Mouse (Mus musculus): ENCODE measurements at regions not wholly inside any gene's neighbourhood (a gene's known extent, or its start where the extent isn't known, plus 50 kb on each side); places are given as distances from the start of the nearest gene placed in this dataset.

GRCm38 (mm10) chr1:78013396-78013795 lies 183.5 kb downstream of the Pax3 start:
- no peak for TF ChIP-seq CTCF (IDR thresholded peaks at IDR 0.05; ENCODE audit: extremely low read depth, insufficient read length, insufficient replicate concordance, low read depth, low read length)
- no peak for TF ChIP-seq POLR2A (IDR thresholded peaks at IDR 0.05; ENCODE audit: low read depth, low read length)
- no peak overlapping the region for H3K4me3 ChIP-seq (ENCODE audit: low read depth, low read length)
- no peaks in the 10 kb centered on the region for H3K36me3 ChIP-seq (ENCODE audit: control insufficient read depth, insufficient read depth, low read length)
- no peaks in the 10 kb centered on the region for H3K4me1 ChIP-seq (ENCODE audit: control insufficient read depth, insufficient read depth, insufficient read length, low read length)
- WGBS = 67% methylated on average over 3 of the region's 3 CpGs
- H3K27me3 ChIP-seq (ENCODE audit: control insufficient read depth, insufficient read depth, low read length) = no peaks in the 10 kb centered on the region; the same call in 1 of the 2 replicates
- no peak overlapping the region for H3K27ac ChIP-seq (ENCODE audit: insufficient read depth, low read depth, low read length)

GRCm38 (mm10) chr1:78008811-78009410 lies 188.0 kb downstream of the Pax3 start:
- Histone ChIP-seq H3K27me3 (ENCODE audit: control insufficient read depth, insufficient read depth, low read length) (no peaks in the 10 kb centered on the region), H3K4me1 (ENCODE audit: control insufficient read depth, insufficient read depth, insufficient read length, low read length) (no peaks in the 10 kb centered on the region), H3K36me3 (ENCODE audit: control insufficient read depth, insufficient read depth, low read length) (no peaks in the 10 kb centered on the region), H3K27ac (ENCODE audit: insufficient read depth, low read depth, low read length) (no peak overlapping the region), H3K4me3 (ENCODE audit: low read depth, low read length) (no peak overlapping the region)
- 25% methylated on average over 16 of the region's 16 CpGs for WGBS
- TF ChIP-seq CTCF (IDR thresholded peaks at IDR 0.05; ENCODE audit: extremely low read depth, insufficient read length, insufficient replicate concordance, low read depth, low read length) (no peak), POLR2A (IDR thresholded peaks at IDR 0.05; ENCODE audit: low read depth, low read length) (no peak)

- H3K36me3 ChIP-seq (ENCODE audit: control insufficient read depth, insufficient read depth, low read length) = no peaks in the 10 kb centered on the region
- TF ChIP-seq POLR2A (IDR thresholded peaks at IDR 0.05; ENCODE audit: low read depth, low read length) = no peak
- no peak overlapping the region for H3K27ac ChIP-seq (ENCODE audit: insufficient read depth, low read depth, low read length)
- H3K4me1 ChIP-seq (ENCODE audit: control insufficient read depth, insufficient read depth, insufficient read length, low read length) = no peaks in the 10 kb centered on the region
- no peak overlapping the region for H3K4me3 ChIP-seq (ENCODE audit: low read depth, low read length)
- no peaks in the 10 kb centered on the region for H3K27me3 ChIP-seq (ENCODE audit: control insufficient read depth, insufficient read depth, low read length)
- whole genome bisulfite sequencing = 90% methylated on average over 3 of the region's 3 CpGs
Measured at GRCm38 (mm10) chr1:78004376-78004775, 192.6 kb downstream of the Pax3 start.

DNA sequence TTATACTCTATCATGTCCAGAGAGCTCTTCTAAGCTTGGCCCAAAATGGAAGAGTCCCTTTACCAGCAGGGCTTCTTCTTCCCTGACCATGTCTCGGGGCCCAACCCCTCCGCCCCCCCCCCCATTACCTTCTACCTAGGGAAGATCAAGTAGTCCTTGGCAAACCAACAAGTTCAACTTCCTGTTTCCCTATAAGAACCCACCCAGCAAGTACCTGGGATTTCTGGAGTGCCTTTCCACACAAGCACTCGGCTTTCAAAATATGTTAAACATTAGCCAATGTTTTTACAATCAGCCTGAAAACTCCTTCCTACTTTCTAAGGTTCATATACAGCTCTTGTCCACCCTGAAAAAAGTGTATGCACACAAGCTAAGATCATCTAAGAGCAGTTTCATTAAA lies 198.2 kb downstream of the Pax3 start:
- no peaks in the 10 kb centered on the region for H3K27me3 ChIP-seq (ENCODE audit: control insufficient read depth, insufficient read depth, low read length)
- WGBS = 75% methylated on average over 3 of the region's 3 CpGs
- H3K4me3 ChIP-seq (ENCODE audit: low read depth, low read length) = no peak overlapping the region
- H3K36me3 ChIP-seq (ENCODE audit: control insufficient read depth, insufficient read depth, low read length) = no peaks in the 10 kb centered on the region
- no peak overlapping the region for H3K27ac ChIP-seq (ENCODE audit: insufficient read depth, low read depth, low read length)
- TF ChIP-seq CTCF (IDR thresholded peaks at IDR 0.05; ENCODE audit: extremely low read depth, insufficient read length, insufficient replicate concordance, low read depth, low read length) (no peak), POLR2A (IDR thresholded peaks at IDR 0.05; ENCODE audit: low read depth, low read length) (no peak)
- H3K4me1 ChIP-seq (ENCODE audit: control insufficient read depth, insufficient read depth, insufficient read length, low read length) = no peaks in the 10 kb centered on the region

DNA sequence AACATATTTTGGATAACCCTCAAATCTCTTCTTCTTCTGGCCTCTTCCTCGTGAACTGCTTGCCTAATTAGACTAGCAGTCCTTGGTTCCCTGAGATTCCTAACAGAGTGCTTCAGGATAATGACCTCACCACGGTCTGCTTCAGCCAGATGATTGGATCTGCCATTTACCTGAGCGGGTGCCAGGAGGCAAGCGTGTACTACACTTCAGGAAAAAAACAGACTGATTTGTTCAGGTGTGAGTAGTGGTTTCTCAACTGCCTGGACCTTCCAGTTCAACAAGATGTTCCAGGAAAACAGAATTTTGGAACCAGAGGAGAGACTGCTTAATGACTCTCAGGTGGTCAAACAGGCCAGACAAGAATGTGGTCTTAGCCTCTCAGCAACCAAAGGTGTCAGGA lies 215.4 kb downstream of the Pax3 start:
- no peak for TF ChIP-seq CTCF (IDR thresholded peaks at IDR 0.05; ENCODE audit: extremely low read depth, insufficient read length, insufficient replicate concordance, low read depth, low read length)
- TF ChIP-seq POLR2A (IDR thresholded peaks at IDR 0.05; ENCODE audit: low read depth, low read length) = no peak

DNA sequence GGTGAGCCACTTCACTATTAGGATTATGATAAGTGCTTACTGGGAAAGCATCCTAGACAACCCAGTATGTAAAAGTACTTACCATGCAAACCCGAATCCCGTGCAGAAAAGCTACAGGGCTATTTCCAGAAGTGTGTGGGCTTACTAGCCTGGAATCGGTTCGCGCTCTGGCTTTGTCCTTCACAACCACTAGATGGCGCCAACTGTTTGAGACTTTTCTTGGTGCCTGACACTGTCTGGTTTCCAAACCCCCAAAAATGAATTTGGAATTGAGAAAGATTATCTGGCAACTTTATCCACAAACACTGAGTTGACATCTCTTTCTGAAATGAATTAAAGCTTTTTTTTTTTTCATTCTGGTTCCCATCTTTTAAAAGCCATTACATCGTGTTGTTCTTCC lies 218.2 kb downstream of the Pax3 start:
- H3K27ac ChIP-seq (ENCODE audit: insufficient read depth, low read depth, low read length) = no peak overlapping the region
- no peaks in the 10 kb centered on the region for H3K36me3 ChIP-seq (ENCODE audit: control insufficient read depth, insufficient read depth, low read length)
- 5% methylated on average over 7 of the region's 7 CpGs for WGBS
- TF ChIP-seq CTCF (IDR thresholded peaks at IDR 0.05; ENCODE audit: extremely low read depth, insufficient read length, insufficient replicate concordance, low read depth, low read length) (peak; percentile 73; the same call in 1 of the 2 replicates), POLR2A (IDR thresholded peaks at IDR 0.05; ENCODE audit: low read depth, low read length) (no peak)
- H3K4me1 ChIP-seq (ENCODE audit: control insufficient read depth, insufficient read depth, insufficient read length, low read length) = no peaks in the 10 kb centered on the region
- H3K4me3 ChIP-seq (ENCODE audit: low read depth, low read length) = no peak overlapping the region
- H3K27me3 ChIP-seq (ENCODE audit: control insufficient read depth, insufficient read depth, low read length) = no peaks in the 10 kb centered on the region

More for the DNA sequence above, 215.4 kb downstream of the Pax3 start:
- no peak overlapping the region for H3K4me3 ChIP-seq (ENCODE audit: low read depth, low read length)
- H3K27ac ChIP-seq (ENCODE audit: insufficient read depth, low read depth, low read length) = no peak overlapping the region
- no peaks in the 10 kb centered on the region for H3K4me1 ChIP-seq (ENCODE audit: control insufficient read depth, insufficient read depth, insufficient read length, low read length)
- WGBS = 31% methylated on average over 4 of the region's 4 CpGs
- no peaks in the 10 kb centered on the region for H3K36me3 ChIP-seq (ENCODE audit: control insufficient read depth, insufficient read depth, low read length)
- H3K27me3 ChIP-seq (ENCODE audit: control insufficient read depth, insufficient read depth, low read length) = no peaks in the 10 kb centered on the region

- Histone ChIP-seq H3K4me1 (ENCODE audit: control insufficient read depth, insufficient read depth, insufficient read length, low read length) (no peaks in the 10 kb centered on the region), H3K4me3 (ENCODE audit: low read depth, low read length) (no peak overlapping the region), H3K27ac (ENCODE audit: insufficient read depth, low read depth, low read length) (no peak overlapping the region), H3K36me3 (ENCODE audit: control insufficient read depth, insufficient read depth, low read length) (no peaks in the 10 kb centered on the region), H3K27me3 (ENCODE audit: control insufficient read depth, insufficient read depth, low read length) (no peaks in the 10 kb centered on the region)
- TF ChIP-seq CTCF (IDR thresholded peaks at IDR 0.05; ENCODE audit: extremely low read depth, insufficient read length, insufficient replicate concordance, low read depth, low read length) (no peak), POLR2A (IDR thresholded peaks at IDR 0.05; ENCODE audit: low read depth, low read length) (no peak)
- 90% methylated on average over 18 of the region's 18 CpGs for WGBS
Measured at GRCm38 (mm10) chr1:77975941-77976340, 221.0 kb downstream of the Pax3 start.
